ENCODE assay signal across 10 mouse cellular contexts in the genomic region with DNA sequence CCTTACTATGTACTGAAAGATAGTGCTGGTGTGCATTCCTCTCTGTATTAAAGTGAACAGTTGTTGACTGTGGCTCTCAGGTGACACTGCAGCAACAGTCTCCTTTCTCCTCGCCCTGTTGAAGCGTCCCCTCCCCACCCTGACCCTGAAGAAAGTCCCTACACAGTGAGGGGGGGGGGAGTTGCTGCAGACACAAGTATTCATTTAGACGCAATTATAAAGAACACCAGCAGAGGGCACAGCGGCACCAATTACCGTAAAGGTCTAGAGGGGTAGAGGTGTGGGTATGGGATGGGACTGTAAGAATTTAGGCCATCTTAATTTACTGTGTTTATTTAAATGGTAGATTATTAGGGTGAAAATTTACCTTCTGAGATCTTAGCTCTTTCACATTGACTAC. TPM values are rescaled to one million over a fixed set of nuclear protein-coding genes. Genes with fewer than 3 reads are reported as not detected.
A peak's percentile ranks its signal among the peaks of the same experiment; 100 is the strongest.
DNase-seq lines count a peak whose midpoint lies in the region; TF ChIP-seq lines count a peak whose summit lies in the region.
"Had no signal": no experiment of that assay in that cellular context is flagged by ENCODE, and none has a peak within 500 bp of the region (broad histone marks: within the 10 kb centered on the region; RNA-seq: fewer than 3 reads in every experiment).

No protein-coding gene starts in this region.

- peaks cover 3% of the 10 kb centered on the region; the same call in 1 of the 2 replicates for H3K4me1 ChIP-seq in cortical plate, adult 2 months (ENCODE audit: control insufficient read depth, insufficient read depth, low read length)

- H3K4me3 ChIP-seq in cortical plate, adult 2 months (ENCODE audit: insufficient read depth, low read length), result no peak overlapping the region
- H3K4me3 ChIP-seq: heart, embryonic 15.5 days had no signal

- no peak for TF ChIP-seq POLR2A in cortical plate, adult 2 months (IDR thresholded peaks at IDR 0.05; ENCODE audit: extremely low read depth, insufficient read depth, low read length)

- DNase-seq in cerebellum, postnatal 14 days, result peak; percentile 44 to 64
- no peak for DNase-seq in cerebellum, adult 9-11 months
- peak; percentile 24 for DNase-seq in left cerebral cortex, postnatal 4 days
- no peak for DNase-seq in left cerebral cortex, adult 9 months (ENCODE audit: low spot score in 2 of 2)
- peak; percentile 46 for DNase-seq in retina, embryonic 14.5 days (ENCODE audit: low spot score)
- no peak for DNase-seq in heart, adult 9 months (ENCODE audit: low spot score in 2 of 2)
- DNase-seq in adrenal gland, adult 18-20 months (ENCODE audit: low spot score in 2 of 2), result no peak
- DNase-seq: cerebellum, adult 8-10 months had no signal

- no peak overlapping the region for H3K27ac ChIP-seq in cortical plate, adult 2 months (ENCODE audit: insufficient read depth, low read length)
- H3K27ac ChIP-seq: heart, embryonic 15.5 days had no signal

- intact Hi-C loops in left cerebral cortex, postnatal 4 days (cut with DNase I), result no loop called here

- peak; percentile 40; the same call in 1 of the 2 replicates for TF ChIP-seq CTCF in cortical plate, adult 2 months (IDR thresholded peaks at IDR 0.05; ENCODE audit: extremely low read depth, insufficient read depth, low read length)

RNA-seq across cellular contexts. Expression of gene Etnk1, which starts 17.7 kb away (rescaled TPM):
- total RNA-seq in left cerebral cortex, postnatal 4 days (2021), result 100 to 1,000 TPM; 127 to 129 TPM
- polyA plus RNA-seq in cortical plate, adult 2 months (2012; rRNA removed), result 172 and 174 TPM in 2 replicates
- total RNA-seq in adrenal gland, adult 18-20 months (2021), result 100 to 1,000 TPM in 1 of 2 experiments, 10 to 100 TPM in 1; 94.7 to 137 TPM

Comparison
In these comparisons a context has a peak if more than half of its experiments do, and no peak if none do; other contexts are left out.
1. DNase-seq: peak in cerebellum, postnatal 14 days (2 of 2), left cerebral cortex, postnatal 4 days (single experiment) and retina, embryonic 14.5 days (single experiment); none in cerebellum, adult 9-11 months (single experiment), left cerebral cortex, adult 9 months (0 of 2), heart, adult 9 months (0 of 2) and adrenal gland, adult 18-20 months (0 of 2).